In genomic region chr6:21805013-21805570, GRCm38 (mm10) we compare ENCODE assay signal across 20 mouse cellular contexts. TPM values are rescaled to one million over a fixed set of nuclear protein-coding genes. Genes with fewer than 3 reads are reported as not detected.
DNase-seq lines count a peak whose midpoint lies in the region; ATAC-seq and TF ChIP-seq lines count a peak whose summit lies in the region.
"Had no signal": no experiment of that assay in that cellular context is flagged by ENCODE, and none has a peak within 500 bp of the region (broad histone marks: within the 10 kb centered on the region; RNA-seq: fewer than 3 reads in every experiment).

No protein-coding gene starts in this region.

- H3K27me3 ChIP-seq in embryonic facial prominence, embryonic 14.5 days (replicated peaks; ENCODE audit: control insufficient read depth, insufficient read depth, low read length), result no peaks in the 10 kb centered on the region
- no peaks in the 10 kb centered on the region for H3K27me3 ChIP-seq in embryonic facial prominence, embryonic 10.5 days (replicated peaks; ENCODE audit: low read depth, poor library complexity, severe bottlenecking)
- H3K27me3 ChIP-seq in liver, postnatal 0 days (ENCODE audit: insufficient read depth, low read length), result no peaks in the 10 kb centered on the region
- no peaks in the 10 kb centered on the region for H3K27me3 ChIP-seq in liver, embryonic 12.5 days (replicated peaks)
- no peaks in the 10 kb centered on the region for H3K27me3 ChIP-seq in limb, embryonic 14.5 days (ENCODE audit: control insufficient read depth, insufficient read depth, low read length)
- H3K27me3 ChIP-seq: hindbrain, embryonic 15.5 days; intestine, embryonic 15.5 days; liver, embryonic 13.5 days; midbrain, embryonic 12.5 days; neural tube, embryonic 12.5 days had no signal

- H3K27ac ChIP-seq in embryonic facial prominence, embryonic 14.5 days (replicated peaks; ENCODE audit: low read depth, low read length), result no peak overlapping the region
- H3K27ac ChIP-seq in embryonic facial prominence, embryonic 10.5 days (replicated peaks), result no peak overlapping the region
- H3K27ac ChIP-seq in liver, postnatal 0 days (ENCODE audit: low read depth), result peak overlapping the region; percentile 81
- no peak overlapping the region for H3K27ac ChIP-seq in liver, embryonic 12.5 days
- 0 out of 2 replicates have a peak overlapping the region, but pooled peaks have one; percentile 4 for H3K27ac ChIP-seq in limb, embryonic 14.5 days (replicated peaks; ENCODE audit: low read depth, low read length)
- H3K27ac ChIP-seq: forebrain, embryonic 10.5 days; hindbrain, embryonic 15.5 days; intestine, embryonic 15.5 days; liver, embryonic 13.5 days; macrophage; midbrain, embryonic 12.5 days; neural tube, embryonic 12.5 days had no signal

- H3K4me1 ChIP-seq in embryonic facial prominence, embryonic 14.5 days (ENCODE audit: control insufficient read depth, insufficient read depth, low read length), result no peaks in the 10 kb centered on the region
- H3K4me1 ChIP-seq in embryonic facial prominence, embryonic 10.5 days, result no peaks in the 10 kb centered on the region
- H3K4me1 ChIP-seq in liver, postnatal 0 days (ENCODE audit: insufficient read depth), result peaks cover 12% of the 10 kb centered on the region
- no peaks in the 10 kb centered on the region for H3K4me1 ChIP-seq in liver, embryonic 12.5 days
- H3K4me1 ChIP-seq in limb, embryonic 14.5 days (ENCODE audit: control insufficient read depth, insufficient read depth, low read length), result peaks cover 18% of the 10 kb centered on the region
- H3K4me1 ChIP-seq: forebrain, embryonic 10.5 days; hindbrain, embryonic 15.5 days; intestine, embryonic 15.5 days; liver, embryonic 13.5 days; midbrain, embryonic 12.5 days; neural tube, embryonic 12.5 days had no signal

- TF ChIP-seq POLR2A in limb, embryonic 14.5 days (IDR thresholded peaks at IDR 0.05; ENCODE audit: borderline replicate concordance, extremely low read depth, insufficient read depth, insufficient read length), result no peak

- DNase-seq in embryonic facial prominence, embryonic 14.5 days (ENCODE audit: low spot score), result peak; percentile 40
- no peak for DNase-seq in embryonic facial prominence, embryonic 10.5 days (ENCODE audit: low spot score)
- no peak for DNase-seq in liver, postnatal 0 days
- peak; percentile 45 for DNase-seq in Muller cell, postnatal 12 days (ENCODE audit: inconsistent ontology term)
- DNase-seq in limb, embryonic 14.5 days (ENCODE audit: low spot score), result no peak
- DNase-seq in embryo, embryonic 11 days, result no peak
- DNase-seq: adrenal gland, postnatal 25 days; cerebellum, adult 11-12 months; cerebellum, postnatal 14 days; heart, postnatal 4 days; liver, embryonic 13.5 days; right cerebral cortex, adult 18-20 months; thymus, postnatal 14 days had no signal

- H3K9me3 ChIP-seq in embryonic facial prominence, embryonic 14.5 days (ENCODE audit: control insufficient read depth, low read length), result no peaks in the 10 kb centered on the region
- H3K9me3 ChIP-seq in embryonic facial prominence, embryonic 10.5 days, result no peaks in the 10 kb centered on the region
- no peaks in the 10 kb centered on the region for H3K9me3 ChIP-seq in liver, postnatal 0 days (ENCODE audit: low read length)
- H3K9me3 ChIP-seq in liver, embryonic 12.5 days (replicated peaks), result no peaks in the 10 kb centered on the region
- H3K9me3 ChIP-seq in limb, embryonic 14.5 days (ENCODE audit: control insufficient read depth, low read length), result no peaks in the 10 kb centered on the region
- H3K9me3 ChIP-seq: forebrain, embryonic 10.5 days; hindbrain, embryonic 15.5 days; intestine, embryonic 15.5 days; liver, embryonic 13.5 days; midbrain, embryonic 12.5 days; neural tube, embryonic 12.5 days had no signal

- WGBS in embryonic facial prominence, embryonic 14.5 days, result 57% methylated on average over 7 of the region's 7 CpGs
- WGBS in embryonic facial prominence, embryonic 10.5 days, result 71% methylated on average over 7 of the region's 7 CpGs
- WGBS in liver, postnatal 0 days (ENCODE audit: insufficient replicate concordance), result 76% methylated on average over 7 of the region's 7 CpGs
- whole genome bisulfite sequencing in liver, embryonic 12.5 days (ENCODE audit: insufficient replicate concordance), result 76% methylated on average over 7 of the region's 7 CpGs
- WGBS in limb, embryonic 14.5 days, result 58% methylated on average over 7 of the region's 7 CpGs

- H3K9ac ChIP-seq in embryonic facial prominence, embryonic 14.5 days (ENCODE audit: low read depth, low read length), result no peak overlapping the region
- no peak overlapping the region for H3K9ac ChIP-seq in liver, postnatal 0 days (replicated peaks)
- H3K9ac ChIP-seq in liver, embryonic 12.5 days, result no peak overlapping the region
- no peak overlapping the region for H3K9ac ChIP-seq in limb, embryonic 14.5 days (ENCODE audit: low read depth, low read length, severe bottlenecking)
- H3K9ac ChIP-seq: hindbrain, embryonic 15.5 days; intestine, embryonic 15.5 days; liver, embryonic 13.5 days; midbrain, embryonic 12.5 days; neural tube, embryonic 12.5 days had no signal

- no peak for ATAC-seq in embryonic facial prominence, embryonic 14.5 days (ENCODE audit: low read depth)
- no peak for ATAC-seq in liver, postnatal 0 days
- no peak for ATAC-seq in liver, embryonic 12.5 days
- no peak for ATAC-seq in limb, embryonic 14.5 days (ENCODE audit: low FRiP score, low read depth)
- ATAC-seq: intestine, embryonic 15.5 days had no signal

- H3K4me2 ChIP-seq in embryonic facial prominence, embryonic 14.5 days (ENCODE audit: low read depth, low read length), result no peak overlapping the region
- H3K4me2 ChIP-seq in liver, postnatal 0 days (ENCODE audit: low read depth, low read length), result no peak overlapping the region
- H3K4me2 ChIP-seq in liver, embryonic 12.5 days, result no peak overlapping the region
- H3K4me2 ChIP-seq in limb, embryonic 14.5 days (replicated peaks; ENCODE audit: low read depth, low read length, severe bottlenecking), result no peak overlapping the region
- H3K4me2 ChIP-seq: hindbrain, embryonic 15.5 days; intestine, embryonic 15.5 days; liver, embryonic 13.5 days; midbrain, embryonic 12.5 days; neural tube, embryonic 12.5 days had no signal

- no peak for TF ChIP-seq CTCF in liver, postnatal 0 days (IDR thresholded peaks at IDR 0.05; ENCODE audit: low read depth)

- H3K4me3 ChIP-seq in embryonic facial prominence, embryonic 14.5 days (ENCODE audit: low read depth, low read length), result no peak overlapping the region
- no peak overlapping the region for H3K4me3 ChIP-seq in embryonic facial prominence, embryonic 10.5 days
- H3K4me3 ChIP-seq in liver, postnatal 0 days (ENCODE audit: low read depth, low read length), result no peak overlapping the region
- H3K4me3 ChIP-seq in liver, embryonic 12.5 days, result no peak overlapping the region
- no peak overlapping the region for H3K4me3 ChIP-seq in limb, embryonic 14.5 days (replicated peaks; ENCODE audit: low read length)
- H3K4me3 ChIP-seq: forebrain, embryonic 10.5 days; hindbrain, embryonic 15.5 days; intestine, embryonic 15.5 days; liver, embryonic 13.5 days; midbrain, embryonic 12.5 days; neural tube, embryonic 12.5 days had no signal

- H3K36me3 ChIP-seq in embryonic facial prominence, embryonic 14.5 days (ENCODE audit: control insufficient read depth, insufficient read depth, low read length), result 0 out of 2 replicates have a peak, but pooled peaks cover 7% of the 10 kb centered on the region
- peaks cover 54% of the 10 kb centered on the region for H3K36me3 ChIP-seq in embryonic facial prominence, embryonic 10.5 days (replicated peaks)
- H3K36me3 ChIP-seq in liver, postnatal 0 days (replicated peaks; ENCODE audit: insufficient read depth, low read length), result no peaks in the 10 kb centered on the region
- peaks cover 5% of the 10 kb centered on the region; the same call in 1 of the 2 replicates for H3K36me3 ChIP-seq in liver, embryonic 12.5 days
- H3K36me3 ChIP-seq in limb, embryonic 14.5 days (ENCODE audit: control insufficient read depth, insufficient read depth, low read length), result no peaks in the 10 kb centered on the region
- H3K36me3 ChIP-seq: liver, embryonic 13.5 days had no signal

- TF ChIP-seq EP300 in liver, postnatal 0 days (IDR thresholded peaks at IDR 0.05; ENCODE audit: low read depth), result no peak

RNA-seq across cellular contexts. Expression of gene Tspan12, which starts 47.2 kb away (rescaled TPM):
- 50.5 and 52.8 TPM in 2 replicates for polyA plus RNA-seq in embryonic facial prominence, embryonic 14.5 days (2014; fragmentation: Nextera tagmentation; extraction: Ambion mirVana)
- polyA plus RNA-seq in embryonic facial prominence, embryonic 10.5 days (2016; fragmentation: Nextera tagmentation; extraction: Ambion mirVana), result 63.8 and 64.9 TPM in 2 replicates
- 117 and 133 TPM in 2 replicates for polyA plus RNA-seq in liver, postnatal 0 days (2015; fragmentation: Nextera tagmentation; extraction: Ambion mirVana)
- 27.3 and 30.0 TPM in 2 replicates for polyA plus RNA-seq in liver, embryonic 12.5 days (2016; fragmentation: Nextera tagmentation; extraction: Ambion mirVana)
- 10.2 and 10.5 TPM in 2 replicates for polyA plus RNA-seq in limb, embryonic 14.5 days (2012; rRNA removed)
- polyA plus RNA-seq in limb, embryonic 14.5 days (2014; fragmentation: Nextera tagmentation; extraction: Ambion mirVana), result 34.0 and 39.6 TPM in 2 replicates
- polyA plus RNA-seq: macrophage had no signal

Comparison
In these comparisons a context has a peak if more than half of its experiments do, and no peak if none do; other contexts are left out.
1. DNase-seq: peak in embryonic facial prominence, embryonic 14.5 days (single experiment) and Muller cell, postnatal 12 days (single experiment); none in embryonic facial prominence, embryonic 10.5 days (single experiment), liver, postnatal 0 days (single experiment), limb, embryonic 14.5 days (single experiment) and embryo, embryonic 11 days (single experiment).
2. H3K27ac ChIP-seq: peak in liver, postnatal 0 days (single experiment) and limb, embryonic 14.5 days (single experiment); none in embryonic facial prominence, embryonic 14.5 days (single experiment), embryonic facial prominence, embryonic 10.5 days (single experiment) and liver, embryonic 12.5 days (single experiment).